Mouse (Mus musculus) adrenal gland, adult (tissue): ENCODE results near the gene Mrps12.
A peak's percentile ranks its signal among the peaks of the same experiment; 100 is the strongest.

ENCODE experiments used
- DNase-seq, 2 experiments: peaks; one replicate each; pipeline ENCODE4 v3.0.0; 2022 to 2023; ENCODE audit warnings: low spot score in 1 of 2; ENCODE audit not compliant: inconsistent age in 2 of 2

Gene Mrps12

GRCm38 (mm10) chr7:28741709-28742438 is at the start of gene Mrps12, which contains the start of gene Sars2:
Mrps12 (minus strand) TSS chr7:28741820.
Sars2 (plus strand) TSS chr7:28741992.
- DNase-seq, result peak; percentile 96 to 99

- peak in 1 of 2 experiments; percentile 59 for DNase-seq
These were observed 48.6 kb upstream of the Mrps12 start for GRCm38 (mm10) chr7:28790066-28790806.

DNA sequence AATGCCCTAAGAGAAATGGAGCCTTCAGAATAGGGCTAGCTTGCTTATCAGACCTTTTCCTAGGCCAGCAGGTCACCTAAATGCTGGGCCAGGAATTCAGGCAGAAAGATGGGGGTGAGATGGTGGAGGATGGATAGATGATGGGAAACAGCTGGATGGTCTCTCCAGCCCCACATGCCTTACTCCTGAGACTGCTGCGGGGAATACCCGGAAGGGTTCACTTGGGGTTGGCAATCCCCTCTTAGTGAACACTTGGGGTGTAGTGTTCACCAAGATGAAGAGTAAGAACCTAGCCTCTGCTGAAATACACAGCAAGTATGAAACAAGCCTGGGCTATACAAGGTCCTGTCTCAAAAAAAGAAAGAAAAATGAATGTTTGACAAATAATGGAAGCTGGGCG is 47.6 kb upstream of the Mrps12 start:
- DNase-seq, result no peak

- DNase-seq, result peak in 1 of 2 experiments; percentile 35
These were observed 46.9 kb upstream of the Mrps12 start, which contains the start of gene Rinl for GRCm38 (mm10) chr7:28788307-28789195. Rinl (plus strand) TSS chr7:28788969.

- DNase-seq, result no peak
These were observed 46.3 kb upstream of the Mrps12 start for GRCm38 (mm10) chr7:28787884-28788283.

DNA sequence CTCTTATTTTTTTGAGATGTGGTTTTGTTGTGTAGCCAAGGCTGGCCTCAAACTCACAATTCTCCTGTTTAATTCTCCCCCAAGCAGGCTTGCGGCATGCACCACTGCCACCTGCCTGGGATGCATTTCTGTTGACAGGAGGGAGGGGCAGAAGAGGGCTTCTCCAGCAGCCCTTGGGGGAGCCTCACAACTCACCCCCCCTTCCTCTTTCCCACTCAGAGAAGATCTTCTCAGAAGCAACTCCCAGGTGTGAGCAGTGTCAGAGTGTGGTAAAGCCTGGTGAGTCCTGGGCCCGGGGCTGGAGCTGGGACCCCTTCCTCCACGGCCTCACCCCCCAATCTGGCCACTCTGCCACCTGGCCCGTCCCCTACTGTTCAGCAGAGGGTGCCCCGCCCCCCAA is 43.5 kb upstream of the Mrps12 start:
- DNase-seq, result no peak

GRCm38 (mm10) chr7:28781261-28781663 is 39.6 kb upstream of the Mrps12 start:
- peak in 1 of 2 experiments; percentile 51 for DNase-seq

DNA sequence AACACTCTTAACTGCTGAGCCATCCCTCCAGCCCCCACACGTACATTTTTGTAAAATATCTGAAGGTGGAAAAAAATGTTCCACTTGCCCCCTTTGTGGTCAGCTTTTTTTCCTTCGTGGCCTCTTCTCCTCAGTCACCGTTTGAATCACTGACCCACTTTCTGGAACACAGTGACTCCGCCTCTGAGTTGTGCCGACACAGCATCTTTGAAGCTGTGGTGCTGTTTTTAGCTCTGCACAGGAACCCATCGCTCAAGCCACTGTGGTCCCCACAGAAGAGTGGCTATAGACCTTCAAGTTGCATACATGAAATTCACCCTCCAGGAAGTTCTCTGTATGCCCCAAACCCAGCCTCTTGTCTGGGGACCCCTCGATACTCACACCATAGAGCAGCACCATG is 39.2 kb upstream of the Mrps12 start:
- DNase-seq, result peak; percentile 64 to 70

- DNase-seq, result peak; percentile 86 to 96
These were observed 38.5 kb upstream of the Mrps12 start for GRCm38 (mm10) chr7:28780067-28780658.

- peak in 1 of 2 experiments; percentile 70 for DNase-seq
These were observed 37.2 kb upstream of the Mrps12 start for GRCm38 (mm10) chr7:28778825-28779224.

GRCm38 (mm10) chr7:28775129-28775528 is 33.5 kb upstream of the Mrps12 start:
- DNase-seq, result no peak

DNA sequence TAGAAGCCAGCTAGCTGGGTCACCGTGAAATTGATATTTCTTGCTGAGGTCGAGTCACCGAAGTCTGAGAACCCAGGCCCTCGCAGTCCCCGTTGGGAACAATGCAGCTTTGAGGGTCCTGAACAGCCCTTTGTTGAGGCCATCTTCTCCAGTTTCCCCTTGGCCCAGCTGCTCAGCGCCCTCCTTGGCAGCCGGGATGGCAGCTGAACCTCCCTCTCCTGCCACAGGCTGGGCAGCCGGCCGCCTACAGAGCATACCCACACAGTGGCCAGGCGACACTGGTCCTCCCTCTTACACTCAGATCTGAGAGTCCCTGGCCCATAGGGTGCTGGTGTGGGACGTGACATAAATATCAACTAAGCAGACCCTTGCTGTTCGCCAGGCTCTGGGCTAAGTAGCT is 32.5 kb upstream of the Mrps12 start:
- DNase-seq, result no peak

- no peak for DNase-seq
These were observed 31.5 kb upstream of the Mrps12 start for GRCm38 (mm10) chr7:28773163-28773562.

DNA sequence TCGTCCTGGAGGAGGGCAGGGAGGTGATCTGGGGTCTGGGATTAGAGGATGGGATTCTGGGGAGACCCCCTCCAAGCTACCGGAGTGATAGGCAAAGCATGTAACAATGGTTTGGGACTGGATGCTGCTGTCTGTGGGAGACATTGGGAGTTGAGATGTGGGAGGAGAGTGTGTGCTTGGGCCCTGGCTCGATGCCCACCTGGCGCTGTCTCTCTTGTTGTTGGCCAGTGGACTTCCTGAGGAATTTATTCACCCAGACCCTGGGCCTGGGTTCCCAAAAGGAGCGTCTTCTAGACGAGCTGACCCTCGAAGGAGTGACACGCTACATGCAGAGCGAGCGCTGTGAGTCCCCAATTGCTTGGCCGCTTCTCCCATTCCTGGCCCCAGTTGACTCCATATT is 30.2 kb upstream of the Mrps12 start:
- no peak for DNase-seq

DNA sequence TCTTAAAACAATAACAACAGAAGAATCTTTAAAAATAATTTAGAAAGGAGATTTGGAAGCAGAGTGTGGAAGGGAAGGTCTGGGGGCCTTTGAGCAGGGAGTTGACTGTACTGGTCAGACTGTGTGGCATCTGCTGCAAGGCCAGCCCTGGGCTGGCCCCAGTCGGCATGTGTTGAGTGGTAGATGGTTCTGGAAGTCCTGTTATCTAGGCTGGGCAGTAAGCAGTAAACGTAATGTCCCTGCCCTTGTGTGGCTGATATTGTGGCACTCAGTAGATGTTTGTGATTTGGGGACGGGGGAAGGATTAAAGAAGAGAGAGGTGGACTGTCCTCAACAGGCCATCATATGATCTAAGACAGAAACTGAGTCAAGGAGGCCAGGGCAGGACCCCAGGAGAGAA is 28.7 kb upstream of the Mrps12 start:
- no peak for DNase-seq

DNA sequence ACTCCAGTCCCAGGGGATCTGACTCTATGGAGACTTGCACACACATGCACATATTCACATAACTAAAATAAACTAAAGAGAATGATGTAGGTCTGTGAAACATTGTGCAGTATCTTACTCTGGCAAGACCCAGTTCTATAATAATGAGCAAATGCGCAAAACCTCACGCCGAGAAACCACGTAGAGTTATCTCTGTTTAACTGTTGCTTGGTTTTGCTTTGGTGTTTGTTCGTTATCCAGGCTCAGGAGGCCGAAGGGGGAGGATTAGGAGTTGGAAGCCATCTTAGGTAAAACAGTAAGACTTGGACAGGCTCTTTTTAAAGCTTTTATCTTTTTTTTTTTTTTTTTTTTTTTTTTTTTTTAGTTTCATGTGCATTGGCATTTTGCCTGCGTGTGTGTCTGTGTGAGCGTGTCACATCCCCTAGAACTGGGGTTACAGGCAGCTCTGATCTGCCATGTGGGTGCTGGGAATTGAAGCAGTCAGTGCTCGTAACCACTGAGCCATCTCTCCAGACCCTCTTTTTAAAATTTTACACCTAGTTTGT is 27.9 kb upstream of the Mrps12 start:
- DNase-seq, result no peak

- DNase-seq, result peak in 1 of 2 experiments; percentile 43
These were observed 25.9 kb upstream of the Mrps12 start, which contains the start of gene Nfkbib for GRCm38 (mm10) chr7:28767462-28767965. Nfkbib (minus strand) TSS chr7:28767512.

GRCm38 (mm10) chr7:28766910-28767309 is 25.3 kb upstream of the Mrps12 start:
- DNase-seq, result no peak

GRCm38 (mm10) chr7:28766173-28766879 is 24.7 kb upstream of the Mrps12 start, which contains the start of gene Sirt2:
Sirt2 (plus strand) TSS chr7:28766735.
- peak; percentile 98 to 99 for DNase-seq
